Mouse (Mus musculus): Measurements from ENCODE around the gene Prss57.
"Not testable (repeated sequence)": the region's sequence is repeated elsewhere in the genome, so short reads cannot be mapped to it uniquely, and the experiment has no call there.

DNA sequence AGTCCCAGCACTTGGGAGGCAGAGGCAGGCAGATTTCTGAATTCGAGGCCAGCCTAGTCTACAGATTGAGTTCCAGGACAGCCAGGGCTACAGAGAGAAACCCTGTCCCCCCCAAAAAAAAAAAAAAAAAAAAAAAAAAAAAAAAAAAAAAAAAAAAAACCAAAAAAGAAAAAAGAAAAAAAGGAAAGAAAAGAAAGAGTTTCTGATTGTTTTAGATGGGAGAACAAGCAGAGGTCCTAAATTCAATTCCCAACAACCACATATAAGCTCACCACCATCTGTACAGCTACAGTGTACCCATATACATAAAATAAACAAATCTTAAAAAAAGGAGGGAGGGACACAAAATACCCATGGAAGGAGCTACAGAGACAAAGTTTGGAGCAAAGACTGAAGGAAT, 31.1 kb downstream of the Prss57 start:
- not testable (repeated sequence) for TF ChIP-seq CTCF, EP300 (IDR thresholded peaks at IDR 0.05; ENCODE audit: low read depth)

Data from liver, postnatal 0 days (tissue).